Mouse (Mus musculus): ENCODE measurements around the gene Farp1. TPM values are rescaled to one million over a fixed set of nuclear protein-coding genes. Genes with fewer than 3 reads are reported as not detected.

The Farp1 gene
- polyA plus RNA-seq (2016; fragmentation: Nextera tagmentation; extraction: Ambion mirVana), result 32.4 and 33.0 TPM in 2 replicates

DNA sequence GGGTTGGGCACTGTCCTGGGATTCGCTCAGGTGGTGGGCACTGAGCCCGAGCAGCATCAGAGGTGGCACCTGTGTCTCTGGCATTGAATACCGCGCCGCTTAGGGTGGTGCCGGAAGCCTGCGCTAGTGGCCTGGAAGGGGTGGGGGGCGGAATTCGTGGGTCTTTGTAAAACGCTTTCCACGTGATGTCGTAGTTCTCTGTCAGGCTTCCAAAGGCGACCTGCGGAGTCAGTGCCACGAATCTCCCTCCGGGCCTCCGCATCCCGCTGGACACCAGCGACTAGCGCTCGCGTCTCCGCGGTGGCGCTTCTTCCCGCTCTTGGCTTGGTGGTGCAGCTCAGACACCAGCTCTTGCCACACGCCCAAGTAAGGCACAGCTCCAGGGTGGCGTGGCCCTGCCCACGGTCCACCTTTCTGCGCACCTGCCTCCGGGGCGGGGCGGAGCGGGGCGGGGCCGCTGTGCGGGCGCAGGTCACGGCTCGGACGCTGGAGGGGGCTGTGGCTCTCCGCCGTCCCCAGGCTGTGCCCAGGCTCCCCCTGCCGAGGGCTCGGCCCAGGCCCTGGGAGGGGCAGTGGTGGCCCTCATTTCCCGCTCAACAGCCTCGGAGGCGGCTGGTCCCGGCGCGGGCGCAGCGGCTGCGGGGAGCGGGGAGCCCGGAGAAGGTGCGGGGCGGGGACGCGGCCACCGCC is at the start of gene Farp1:
Farp1 (plus strand) TSS at position 228 of the 690 bp plus-strand sequence.
- Histone ChIP-seq H3K4me3 (peak within 1 kb of the TSS; percentile 74), H3K9me3 (replicated peaks) (peaks cover 6% of the 10 kb centered on the region; the same call in 1 of the 2 replicates), H3K27me3 (replicated peaks) (no peaks in the 10 kb centered on the region), H3K9ac (peak within 1 kb of the TSS; percentile 89), H3K4me2 (peak within 1 kb of the TSS; percentile 96), H3K4me1 (replicated peaks) (peaks cover 42% of the 10 kb centered on the region), H3K36me3 (no peaks in the 10 kb centered on the region), H3K27ac (ENCODE audit: poor library complexity, severe bottlenecking) (peak within 1 kb of the TSS; percentile 78)
- peak; percentile 93 for ATAC-seq (ENCODE audit: insufficient number of reproducible peaks, low FRiP score)
- WGBS, result 3% methylated on average over 50 of the region's 61 CpGs

DNA sequence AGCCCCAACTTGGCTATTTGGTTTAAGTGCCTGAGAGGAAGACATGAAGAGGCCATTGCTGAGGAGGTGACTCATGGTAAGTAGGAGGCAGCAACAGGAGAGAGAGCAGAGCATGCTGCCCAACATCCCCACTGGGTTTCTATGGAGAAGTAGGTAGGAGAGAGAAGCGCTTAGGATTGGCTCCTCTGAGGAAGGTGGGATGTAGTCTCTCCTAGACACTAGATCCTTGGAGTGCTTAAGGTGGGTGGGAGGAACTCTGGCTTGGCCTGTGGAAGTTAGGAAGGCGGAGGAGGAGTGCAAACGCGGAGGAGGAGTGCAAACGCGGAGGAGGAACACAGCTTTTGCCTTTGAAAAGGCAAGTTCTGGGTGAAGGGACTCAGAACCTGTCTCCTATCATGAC is 45.9 kb upstream of the Farp1 start:
- Histone ChIP-seq H3K36me3 (no peaks in the 10 kb centered on the region), H3K4me3 (no peak overlapping the region), H3K27me3 (replicated peaks) (no peaks in the 10 kb centered on the region), H3K9me3 (replicated peaks) (no peaks in the 10 kb centered on the region; the same call in 1 of the 2 replicates), H3K4me2 (no peak overlapping the region), H3K9ac (no peak overlapping the region), H3K27ac (ENCODE audit: poor library complexity, severe bottlenecking) (no peak overlapping the region), H3K4me1 (replicated peaks) (no peaks in the 10 kb centered on the region)
- WGBS, result 55% methylated on average over 6 of the region's 6 CpGs
- ATAC-seq (ENCODE audit: insufficient number of reproducible peaks, low FRiP score), result no peak

DNA sequence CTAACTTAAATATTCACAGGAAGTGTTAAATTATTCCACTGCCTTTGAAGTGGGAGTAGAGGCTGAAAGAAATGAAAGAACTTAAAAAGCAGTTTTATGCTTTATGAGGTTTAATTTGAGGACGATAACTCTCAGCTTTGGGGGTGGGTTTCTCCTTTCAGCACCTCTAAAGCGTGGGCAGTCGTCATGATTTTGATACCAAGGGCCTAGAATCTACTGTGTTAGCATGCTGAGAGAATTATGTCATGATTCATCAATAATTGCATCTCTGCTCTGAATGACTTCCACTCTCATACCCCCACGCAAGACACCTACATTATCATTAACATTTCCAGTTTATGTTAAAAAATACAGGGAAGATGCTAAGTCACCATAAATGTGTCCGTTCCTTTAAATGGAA is 37.3 kb upstream of the Farp1 start:
- no peak overlapping the region for H3K9ac ChIP-seq
- no peaks in the 10 kb centered on the region for H3K36me3 ChIP-seq
- no peak overlapping the region for H3K4me3 ChIP-seq
- H3K27ac ChIP-seq (ENCODE audit: poor library complexity, severe bottlenecking), result no peak overlapping the region
- no peak for ATAC-seq (ENCODE audit: insufficient number of reproducible peaks, low FRiP score)
- no peaks in the 10 kb centered on the region for H3K27me3 ChIP-seq (replicated peaks)
- 75% methylated on average over 5 of the region's 5 CpGs for WGBS
- 0 out of 2 replicates have a peak, but pooled peaks cover 3% of the 10 kb centered on the region for H3K4me1 ChIP-seq (replicated peaks)
- no peaks in the 10 kb centered on the region for H3K9me3 ChIP-seq (replicated peaks)
- no peak overlapping the region for H3K4me2 ChIP-seq

DNA sequence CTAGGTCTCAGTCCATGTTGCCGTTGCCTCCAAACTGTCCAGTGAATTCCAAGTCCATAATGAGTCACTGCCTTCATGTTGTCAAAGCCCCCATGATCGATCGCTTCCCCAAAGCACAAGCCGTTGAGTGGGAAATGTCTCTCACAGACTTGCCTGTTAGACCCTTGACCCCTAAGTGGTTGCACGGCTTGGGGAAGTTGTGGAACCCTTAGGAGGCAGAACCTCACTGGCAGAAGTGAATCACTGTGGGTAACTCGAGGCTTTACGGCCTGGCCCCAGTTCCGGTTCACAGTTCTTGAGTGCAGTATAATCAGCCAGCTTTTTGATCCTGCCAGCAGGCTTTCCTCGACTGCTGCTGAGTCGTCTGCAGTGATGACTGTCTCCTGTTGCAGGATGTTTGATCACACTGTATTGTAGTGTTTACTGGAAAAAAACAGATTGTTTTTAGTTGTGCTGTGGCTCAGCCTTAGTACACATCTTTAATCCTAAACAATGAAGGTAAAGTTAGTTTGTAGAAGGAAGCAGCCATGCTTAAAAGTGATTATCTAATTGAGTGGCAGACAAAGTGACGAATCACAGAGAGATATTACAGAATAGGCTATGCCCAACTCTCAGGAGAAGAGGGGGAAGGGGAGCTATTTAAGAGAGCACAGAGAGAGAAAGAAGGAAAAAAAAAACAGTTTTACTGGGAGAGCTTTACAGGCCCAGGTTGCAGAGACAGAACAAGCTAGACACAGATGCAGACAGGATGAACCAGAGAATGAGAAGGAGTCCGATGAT is 34.2 kb upstream of the Farp1 start:
- no peak overlapping the region for H3K4me2 ChIP-seq
- no peak overlapping the region for H3K9ac ChIP-seq
- H3K4me1 ChIP-seq (replicated peaks), result 0 out of 2 replicates have a peak, but pooled peaks cover 3% of the 10 kb centered on the region
- H3K27me3 ChIP-seq (replicated peaks), result no peaks in the 10 kb centered on the region
- H3K36me3 ChIP-seq, result no peaks in the 10 kb centered on the region
- H3K4me3 ChIP-seq, result no peak overlapping the region
- H3K27ac ChIP-seq (ENCODE audit: poor library complexity, severe bottlenecking), result no peak overlapping the region
- H3K9me3 ChIP-seq (replicated peaks), result no peaks in the 10 kb centered on the region
- 43% methylated on average over 12 of the region's 12 CpGs for WGBS
- no peak for ATAC-seq (ENCODE audit: insufficient number of reproducible peaks, low FRiP score)

DNA sequence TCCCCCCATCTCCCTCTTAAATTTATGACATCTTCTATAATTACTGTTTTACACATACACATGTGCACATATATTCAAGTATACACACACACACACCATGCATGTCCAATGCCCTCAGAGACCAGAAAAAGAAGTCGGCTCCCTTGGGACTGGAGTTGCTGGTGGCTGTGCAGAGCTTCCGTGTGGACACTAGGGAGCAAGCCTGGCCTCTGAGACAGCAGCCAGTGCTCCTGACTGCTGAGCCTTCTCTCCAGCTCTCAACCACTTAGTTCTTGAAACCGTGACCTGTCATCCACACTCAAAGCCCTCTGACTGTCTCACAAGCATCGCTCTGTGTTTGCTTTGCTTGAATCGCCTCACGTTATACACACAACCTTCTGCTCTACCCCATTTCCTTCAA is 29.4 kb upstream of the Farp1 start:
- no peak for ATAC-seq (ENCODE audit: insufficient number of reproducible peaks, low FRiP score)
- Histone ChIP-seq H3K4me2 (no peak overlapping the region), H3K27ac (ENCODE audit: poor library complexity, severe bottlenecking) (no peak overlapping the region), H3K27me3 (replicated peaks) (no peaks in the 10 kb centered on the region), H3K4me3 (no peak overlapping the region), H3K9me3 (replicated peaks) (no peaks in the 10 kb centered on the region), H3K9ac (no peak overlapping the region), H3K36me3 (no peaks in the 10 kb centered on the region), H3K4me1 (replicated peaks) (0 out of 2 replicates have a peak, but pooled peaks cover 1% of the 10 kb centered on the region)
- 85% methylated on average over 6 of the region's 6 CpGs for WGBS

DNA sequence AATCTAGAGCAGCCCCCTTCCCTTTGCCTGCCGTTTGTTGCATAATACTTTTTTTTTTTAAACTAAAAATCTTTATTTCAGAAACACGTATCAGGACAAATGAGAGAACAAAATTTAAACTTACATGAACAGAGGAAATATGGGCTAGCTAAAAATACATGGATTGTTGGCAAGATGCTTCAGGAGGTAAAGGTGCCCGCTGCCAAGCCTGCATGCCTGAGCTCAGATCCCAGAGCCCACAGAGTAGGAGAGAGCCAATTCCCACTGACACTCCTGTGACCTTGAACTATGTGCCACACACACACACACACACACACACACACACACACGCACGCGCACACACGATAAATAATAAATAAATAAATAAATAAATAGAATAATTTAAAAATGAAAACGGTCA is 29.0 kb upstream of the Farp1 start:
- Histone ChIP-seq H3K36me3 (no peaks in the 10 kb centered on the region), H3K9ac (no peak overlapping the region), H3K27ac (ENCODE audit: poor library complexity, severe bottlenecking) (no peak overlapping the region), H3K4me3 (no peak overlapping the region), H3K9me3 (replicated peaks) (no peaks in the 10 kb centered on the region), H3K4me1 (replicated peaks) (no peaks in the 10 kb centered on the region), H3K4me2 (no peak overlapping the region), H3K27me3 (replicated peaks) (no peaks in the 10 kb centered on the region)
- 90% methylated on average over 8 of the region's 8 CpGs for WGBS
- no peak for ATAC-seq (ENCODE audit: insufficient number of reproducible peaks, low FRiP score)

DNA sequence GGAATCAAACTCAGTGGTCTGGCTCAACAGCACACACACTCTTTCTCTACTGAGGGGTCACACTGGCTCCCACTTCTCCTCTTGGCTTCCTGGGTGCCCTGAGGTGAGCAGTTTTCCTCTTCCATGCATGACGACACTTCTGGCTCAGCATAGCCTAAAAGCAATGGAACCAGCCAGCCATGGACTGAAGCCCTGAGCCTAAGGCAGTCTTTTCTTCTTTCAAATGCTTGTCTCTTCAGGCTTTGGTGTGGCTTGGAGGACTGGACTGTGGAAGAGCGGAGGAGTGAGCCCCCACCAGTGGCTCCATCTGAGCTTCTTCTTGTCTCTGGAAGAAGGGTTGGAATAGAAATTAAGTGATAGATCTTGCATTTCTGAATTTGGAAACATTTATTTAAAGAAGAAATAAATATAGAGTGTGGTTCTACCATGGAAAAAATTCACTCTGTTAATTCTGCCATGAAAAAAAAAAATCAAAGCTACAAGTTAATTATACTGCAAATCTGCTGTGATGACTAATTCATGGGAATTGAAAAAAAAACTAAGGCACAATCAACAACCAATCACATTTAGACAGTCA is 19.8 kb upstream of the Farp1 start:
- Histone ChIP-seq H3K27me3 (replicated peaks) (no peaks in the 10 kb centered on the region), H3K9me3 (replicated peaks) (peaks cover 9% of the 10 kb centered on the region; the same call in 1 of the 2 replicates), H3K4me1 (replicated peaks) (no peaks in the 10 kb centered on the region), H3K4me2 (no peak overlapping the region), H3K4me3 (no peak overlapping the region), H3K36me3 (no peaks in the 10 kb centered on the region), H3K9ac (no peak overlapping the region), H3K27ac (ENCODE audit: poor library complexity, severe bottlenecking) (no peak overlapping the region)
- no peak for ATAC-seq (ENCODE audit: insufficient number of reproducible peaks, low FRiP score)
- 82% methylated on average over 2 of the region's 2 CpGs for WGBS

DNA sequence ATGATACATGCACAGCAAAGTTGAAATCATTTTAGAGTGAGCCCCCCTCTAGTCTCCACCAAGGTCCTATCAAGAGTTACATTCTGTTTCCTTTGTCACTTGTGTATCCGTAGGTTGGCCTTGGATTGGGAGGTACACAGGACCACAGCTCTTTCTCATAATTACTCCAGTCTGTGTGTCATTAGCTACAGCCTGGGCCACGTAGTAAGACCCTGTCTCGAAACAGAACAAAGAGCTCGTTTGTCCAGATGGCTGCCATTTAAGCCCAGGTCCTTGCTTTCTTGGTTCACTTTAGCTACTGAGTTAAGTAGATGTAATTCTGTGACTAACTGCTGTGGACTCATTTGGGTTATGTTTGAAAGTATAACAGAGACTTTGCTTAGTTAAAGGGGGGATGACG is 12.6 kb upstream of the Farp1 start:
- WGBS, result 80% methylated on average over 5 of the region's 5 CpGs
- H3K9me3 ChIP-seq (replicated peaks), result peaks cover 9% of the 10 kb centered on the region; the same call in 1 of the 2 replicates
- H3K9ac ChIP-seq, result no peak overlapping the region
- H3K27me3 ChIP-seq (replicated peaks), result no peaks in the 10 kb centered on the region
- H3K36me3 ChIP-seq, result no peaks in the 10 kb centered on the region
- no peak overlapping the region for H3K27ac ChIP-seq (ENCODE audit: poor library complexity, severe bottlenecking)
- no peak overlapping the region for H3K4me3 ChIP-seq
- H3K4me2 ChIP-seq, result no peak overlapping the region
- no peak for ATAC-seq (ENCODE audit: insufficient number of reproducible peaks, low FRiP score)
- peaks cover 6% of the 10 kb centered on the region; the same call in 1 of the 2 replicates for H3K4me1 ChIP-seq (replicated peaks)

DNA sequence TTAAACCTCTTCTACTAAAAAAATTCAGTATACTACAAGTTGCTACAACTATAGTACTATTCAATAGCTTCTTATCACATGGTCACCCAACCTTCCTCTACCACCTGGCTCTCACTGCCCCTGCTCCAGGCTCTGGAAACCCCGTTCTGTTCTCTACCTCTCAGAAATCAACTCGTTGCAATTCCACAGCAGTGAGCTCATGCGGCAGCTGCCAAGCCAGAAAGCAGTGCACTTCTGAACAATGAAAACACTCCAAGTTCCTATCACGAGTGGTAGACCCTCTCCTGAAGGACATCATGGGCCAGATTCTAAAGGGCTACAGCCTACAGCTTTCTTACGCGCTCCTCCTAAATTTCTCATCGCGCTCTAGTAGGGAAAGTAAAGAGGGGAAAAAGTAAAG is 9.6 kb upstream of the Farp1 start:
- Histone ChIP-seq H3K9me3 (replicated peaks) (peaks cover 8% of the 10 kb centered on the region; the same call in 1 of the 2 replicates), H3K36me3 (no peaks in the 10 kb centered on the region), H3K4me1 (replicated peaks) (peaks cover 6% of the 10 kb centered on the region; the same call in 1 of the 2 replicates), H3K9ac (no peak overlapping the region), H3K27ac (ENCODE audit: poor library complexity, severe bottlenecking) (0 out of 2 replicates have a peak overlapping the region, but pooled peaks have one; percentile 18), H3K4me3 (no peak overlapping the region), H3K4me2 (no peak overlapping the region), H3K27me3 (replicated peaks) (no peaks in the 10 kb centered on the region)
- 56% methylated on average over 8 of the region's 8 CpGs for WGBS
- ATAC-seq (ENCODE audit: insufficient number of reproducible peaks, low FRiP score), result peak; percentile 25; the same call in 1 of the 2 replicates

DNA sequence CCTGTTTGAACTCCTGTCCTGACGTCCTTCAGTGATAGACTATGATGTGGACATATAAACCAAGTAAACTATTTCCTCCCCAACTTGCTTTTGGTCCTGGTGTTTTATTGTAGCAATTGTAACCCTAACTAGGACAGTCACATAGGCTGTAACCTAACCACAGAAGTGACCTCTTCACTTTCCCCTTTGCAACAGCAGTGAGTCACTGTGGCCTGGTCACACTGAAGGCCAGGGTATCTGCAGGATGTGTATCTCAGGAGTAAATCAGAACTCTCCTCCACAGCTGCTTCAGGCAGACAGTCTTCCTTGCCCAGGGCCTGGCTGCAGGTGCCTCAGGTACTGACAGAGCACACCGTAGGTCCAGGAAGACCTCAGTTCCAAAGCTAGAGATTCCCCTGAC is 3.6 kb upstream of the Farp1 start:
- WGBS, result 78% methylated on average over 2 of the region's 2 CpGs
- H3K9ac ChIP-seq, result no peak overlapping the region
- H3K4me1 ChIP-seq (replicated peaks), result peaks cover 15% of the 10 kb centered on the region
- H3K27me3 ChIP-seq (replicated peaks), result no peaks in the 10 kb centered on the region
- no peaks in the 10 kb centered on the region for H3K36me3 ChIP-seq
- peaks cover 14% of the 10 kb centered on the region for H3K9me3 ChIP-seq (replicated peaks)
- no peak overlapping the region for H3K4me3 ChIP-seq
- H3K4me2 ChIP-seq, result no peak overlapping the region
- no peak overlapping the region for H3K27ac ChIP-seq (ENCODE audit: poor library complexity, severe bottlenecking)
- ATAC-seq (ENCODE audit: insufficient number of reproducible peaks, low FRiP score), result no peak

DNA sequence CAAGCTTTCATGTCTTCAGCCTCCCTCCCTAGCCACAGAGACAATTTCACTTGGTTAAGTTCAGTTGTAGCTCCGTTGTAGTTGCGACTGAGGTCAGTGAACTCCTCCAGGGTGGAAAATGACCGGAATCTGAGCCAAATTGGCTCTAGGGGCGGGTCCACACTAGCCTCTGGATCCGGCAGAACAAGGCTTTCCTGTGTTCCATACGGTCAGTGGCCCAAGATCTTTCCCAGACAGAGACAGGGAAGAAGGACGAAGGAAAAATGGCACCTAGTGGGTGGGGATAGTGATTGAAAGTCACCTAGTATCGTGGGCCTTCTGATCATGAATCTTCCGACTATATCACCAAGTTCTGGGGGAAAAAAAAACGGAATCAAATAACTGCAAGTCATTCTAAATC is 475 bp upstream of the Farp1 start:
- Histone ChIP-seq H3K4me3 (peak overlapping the region; percentile 74), H3K9me3 (replicated peaks) (peaks cover 6% of the 10 kb centered on the region; the same call in 1 of the 2 replicates), H3K4me1 (replicated peaks) (peaks cover 39% of the 10 kb centered on the region), H3K4me2 (peak overlapping the region; percentile 96), H3K27me3 (replicated peaks) (no peaks in the 10 kb centered on the region), H3K36me3 (no peaks in the 10 kb centered on the region), H3K9ac (peak overlapping the region; percentile 89), H3K27ac (ENCODE audit: poor library complexity, severe bottlenecking) (no peak overlapping the region)
- WGBS, result 19% methylated on average over 10 of the region's 10 CpGs
- ATAC-seq (ENCODE audit: insufficient number of reproducible peaks, low FRiP score), result no peak

All from heart, embryonic 12.5 days (tissue).